Mouse (Mus musculus): ENCODE results near the gene Sox2. TPM values are rescaled to one million over a fixed set of nuclear protein-coding genes. Genes with fewer than 3 reads are reported as not detected.

Sox2 gene
- not detected for total RNA-seq (2023)

DNA sequence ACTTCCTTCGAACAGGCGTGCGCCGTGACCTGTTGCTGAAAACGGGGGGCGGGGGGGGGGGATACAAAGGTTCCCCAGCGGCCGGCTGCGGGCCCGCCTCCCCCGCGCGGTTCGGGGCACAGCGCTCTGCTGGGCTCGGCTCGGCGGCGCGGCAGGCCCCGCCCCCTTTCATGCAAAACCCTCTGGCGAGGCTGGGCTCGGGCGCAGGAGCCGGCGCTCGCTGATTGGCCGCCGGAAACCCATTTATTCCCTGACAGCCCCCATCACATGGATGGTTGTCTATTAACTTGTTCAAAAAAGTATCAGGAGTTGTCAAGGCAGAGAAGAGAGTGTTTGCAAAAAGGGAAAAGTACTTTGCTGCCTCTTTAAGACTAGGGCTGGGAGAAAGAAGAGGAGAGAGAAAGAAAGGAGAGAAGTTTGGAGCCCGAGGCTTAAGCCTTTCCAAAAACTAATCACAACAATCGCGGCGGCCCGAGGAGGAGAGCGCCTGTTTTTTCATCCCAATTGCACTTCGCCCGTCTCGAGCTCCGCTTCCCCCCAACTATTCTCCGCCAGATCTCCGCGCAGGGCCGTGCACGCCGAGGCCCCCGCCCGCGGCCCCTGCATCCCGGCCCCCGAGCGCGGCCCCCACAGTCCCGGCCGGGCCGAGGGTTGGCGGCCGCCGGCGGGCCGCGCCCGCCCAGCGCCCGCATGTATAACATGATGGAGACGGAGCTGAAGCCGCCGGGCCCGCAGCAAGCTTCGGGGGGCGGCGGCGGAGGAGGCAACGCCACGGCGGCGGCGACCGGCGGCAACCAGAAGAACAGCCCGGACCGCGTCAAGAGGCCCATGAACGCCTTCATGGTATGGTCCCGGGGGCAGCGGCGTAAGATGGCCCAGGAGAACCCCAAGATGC is at the start of gene Sox2:
Gene Sox2 (plus strand): TSS at position 680 of the 895 bp plus-strand sequence.

